Mouse (Mus musculus): Measurements from ENCODE around the gene Cdc25b. TPM values are rescaled to one million over a fixed set of nuclear protein-coding genes. Genes with fewer than 3 reads are reported as not detected.

Gene Cdc25b
- total and polyA plus RNA-seq, 3 experiments, result 4.3 to 12.5 (median 10.3) TPM

DNA sequence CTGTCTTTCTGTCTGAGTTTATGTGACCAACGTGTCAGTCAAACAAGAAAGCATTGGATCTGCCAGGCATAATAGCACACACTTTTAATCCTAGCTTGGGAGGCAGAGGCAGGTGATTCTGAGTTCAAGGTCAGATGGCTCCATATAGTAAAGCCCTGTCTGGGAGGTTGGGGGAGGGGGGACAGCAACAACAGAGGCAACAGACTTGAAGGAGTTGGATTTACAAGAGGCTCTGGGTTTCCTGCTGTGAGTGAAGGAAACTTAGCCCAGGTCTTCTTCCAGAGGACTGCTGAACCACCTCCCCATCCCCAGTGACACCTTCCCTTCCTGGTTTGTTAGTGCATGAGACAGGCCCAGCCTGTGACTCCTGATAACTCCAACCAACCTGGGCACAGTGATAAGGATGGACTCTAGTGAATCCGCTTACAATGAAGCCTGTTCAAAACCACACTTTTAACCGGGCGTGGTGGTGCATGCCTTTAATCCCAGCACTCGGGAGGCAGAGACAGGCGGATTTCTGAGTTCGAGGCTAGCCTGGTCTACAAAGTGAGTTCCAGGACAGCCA is 34.5 kb upstream of the Cdc25b start:
- Histone ChIP-seq H3K36me3 (ENCODE audit: control insufficient read depth, insufficient read depth, low read length) (no peaks in the 10 kb centered on the region), H3K79me2 (replicated peaks; ENCODE audit: control insufficient read depth, insufficient read depth, low read length) (no peaks in the 10 kb centered on the region), H3K27ac (no peak overlapping the region), H3K4me3 (no peak overlapping the region), H3K9ac (ENCODE audit: low read depth, low read length) (no peak overlapping the region), H3K27me3 (ENCODE audit: control insufficient read depth, insufficient read depth, low read length) (no peaks in the 10 kb centered on the region), H3K4me1 (ENCODE audit: control insufficient read depth, insufficient read depth, low read length) (peaks cover 2% of the 10 kb centered on the region; the same call in 1 of the 2 replicates)
- no peak for DNase-seq
- 91% methylated on average over 7 of the region's 7 CpGs for WGBS
- intact Hi-C loops (cut with DNase I), result no loop called here
- TF ChIP-seq EP300 (IDR thresholded peaks at IDR 0.05; ENCODE audit: insufficient read depth, low read depth, low read length), result no peak
- TF ChIP-seq POLR2A (IDR thresholded peaks at IDR 0.05; ENCODE audit: insufficient read depth, low read depth, low read length), result no peak
- no peak for TF ChIP-seq CTCF (IDR thresholded peaks at IDR 0.05)

DNA sequence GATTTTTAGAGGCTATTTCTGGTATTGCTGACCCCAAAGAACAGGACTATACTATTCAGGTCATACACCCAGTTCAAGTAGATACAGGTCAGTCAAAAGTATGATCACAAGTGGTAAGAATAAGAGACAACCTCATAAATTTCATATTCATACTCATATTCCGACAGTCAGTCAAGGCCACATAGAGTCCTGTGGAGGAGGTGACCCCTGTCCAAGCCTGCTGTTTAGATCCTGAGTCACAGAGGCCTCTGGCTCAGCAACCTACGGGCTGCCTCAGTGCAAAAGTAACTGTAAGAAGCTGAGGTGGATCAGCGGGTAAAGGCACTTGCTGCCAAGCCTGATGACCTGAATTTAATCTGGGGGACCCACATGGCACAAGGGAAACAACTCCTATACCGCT is 32.7 kb upstream of the Cdc25b start:
- no peaks in the 10 kb centered on the region for H3K27me3 ChIP-seq (ENCODE audit: control insufficient read depth, insufficient read depth, low read length)
- TF ChIP-seq CTCF (IDR thresholded peaks at IDR 0.05) (no peak), EP300 (IDR thresholded peaks at IDR 0.05; ENCODE audit: insufficient read depth, low read depth, low read length) (no peak), POLR2A (IDR thresholded peaks at IDR 0.05; ENCODE audit: insufficient read depth, low read depth, low read length) (no peak)
- no peaks in the 10 kb centered on the region for H3K79me2 ChIP-seq (replicated peaks; ENCODE audit: control insufficient read depth, insufficient read depth, low read length)
- intact Hi-C loops (cut with DNase I), result no loop called here
- no peak for DNase-seq
- WGBS, result 84% methylated on average over 4 of the region's 4 CpGs
- no peak overlapping the region for H3K9ac ChIP-seq (ENCODE audit: low read depth, low read length)
- no peaks in the 10 kb centered on the region for H3K4me1 ChIP-seq (ENCODE audit: control insufficient read depth, insufficient read depth, low read length)
- no peak overlapping the region for H3K27ac ChIP-seq
- no peak overlapping the region for H3K4me3 ChIP-seq
- no peaks in the 10 kb centered on the region for H3K36me3 ChIP-seq (ENCODE audit: control insufficient read depth, insufficient read depth, low read length)

GRCm38 (mm10) chr2:131156987-131157386 is 29.8 kb upstream of the Cdc25b start:
- WGBS, result 82% methylated on average over 7 of the region's 7 CpGs
- H3K27ac ChIP-seq, result no peak overlapping the region
- H3K4me3 ChIP-seq, result no peak overlapping the region
- H3K9ac ChIP-seq (ENCODE audit: low read depth, low read length), result no peak overlapping the region
- no peaks in the 10 kb centered on the region for H3K36me3 ChIP-seq (ENCODE audit: control insufficient read depth, insufficient read depth, low read length)
- intact Hi-C loops (cut with DNase I), result no loop called here
- no peaks in the 10 kb centered on the region; the same call in 1 of the 2 replicates for H3K4me1 ChIP-seq (ENCODE audit: control insufficient read depth, insufficient read depth, low read length)
- no peak for DNase-seq
- TF ChIP-seq POLR2A (IDR thresholded peaks at IDR 0.05; ENCODE audit: insufficient read depth, low read depth, low read length) (no peak), CTCF (IDR thresholded peaks at IDR 0.05) (no peak), EP300 (IDR thresholded peaks at IDR 0.05; ENCODE audit: insufficient read depth, low read depth, low read length) (no peak)
- H3K79me2 ChIP-seq (replicated peaks; ENCODE audit: control insufficient read depth, insufficient read depth, low read length), result no peaks in the 10 kb centered on the region
- no peaks in the 10 kb centered on the region for H3K27me3 ChIP-seq (ENCODE audit: control insufficient read depth, insufficient read depth, low read length)

DNA sequence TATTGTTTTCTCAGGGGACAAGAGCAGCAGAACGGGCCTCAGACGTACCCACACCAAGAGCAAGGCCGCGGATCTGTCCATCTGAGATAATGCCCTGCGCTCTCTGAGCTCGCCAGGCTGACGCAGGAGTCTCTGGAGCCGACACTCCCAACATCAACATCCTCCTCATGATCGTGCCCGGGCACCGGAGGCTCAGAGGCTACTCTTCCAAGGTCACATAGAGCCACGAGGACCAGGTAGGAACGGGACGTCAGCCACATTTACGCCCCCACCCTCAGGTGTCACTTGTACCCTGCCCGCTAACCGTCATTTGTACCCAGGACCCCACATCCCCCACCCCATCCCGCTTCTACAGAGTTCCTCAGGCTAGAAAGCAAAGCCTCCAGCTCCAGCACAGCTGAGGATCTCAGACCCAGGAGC is 27.2 kb upstream of the Cdc25b start:
- Histone ChIP-seq H3K27me3 (ENCODE audit: control insufficient read depth, insufficient read depth, low read length) (no peaks in the 10 kb centered on the region), H3K4me3 (peak overlapping the region; percentile 81), H3K9ac (ENCODE audit: low read depth, low read length) (peak overlapping the region; percentile 60), H3K4me1 (ENCODE audit: control insufficient read depth, insufficient read depth, low read length) (no peaks in the 10 kb centered on the region; the same call in 1 of the 2 replicates), H3K79me2 (replicated peaks; ENCODE audit: control insufficient read depth, insufficient read depth, low read length) (no peaks in the 10 kb centered on the region), H3K27ac (peak overlapping the region; percentile 62), H3K36me3 (ENCODE audit: control insufficient read depth, insufficient read depth, low read length) (no peaks in the 10 kb centered on the region)
- DNase-seq, result no peak
- under 1% methylated on average over 18 of the region's 18 CpGs for WGBS
- intact Hi-C loops (cut with DNase I), result no loop called here
- TF ChIP-seq EP300 (IDR thresholded peaks at IDR 0.05; ENCODE audit: insufficient read depth, low read depth, low read length) (no peak), CTCF (IDR thresholded peaks at IDR 0.05) (no peak), POLR2A (IDR thresholded peaks at IDR 0.05; ENCODE audit: insufficient read depth, low read depth, low read length) (no peak)

GRCm38 (mm10) chr2:131159938-131160581 is 26.7 kb upstream of the Cdc25b start, which contains the start of gene 1700037H04Rik:
TSS of gene 1700037H04Rik (minus strand) at chr2:131160081.
- TF ChIP-seq EP300 (IDR thresholded peaks at IDR 0.05; ENCODE audit: insufficient read depth, low read depth, low read length), result peak; percentile 77; the same call in 1 of the 2 replicates
- peak; percentile 98 for TF ChIP-seq POLR2A (IDR thresholded peaks at IDR 0.05; ENCODE audit: insufficient read depth, low read depth, low read length)
- no peak for TF ChIP-seq CTCF (IDR thresholded peaks at IDR 0.05)
- no peaks in the 10 kb centered on the region for H3K36me3 ChIP-seq (ENCODE audit: control insufficient read depth, insufficient read depth, low read length)
- peak; percentile 94 to 97 for DNase-seq
- peak within 1 kb of the TSS; percentile 61 for H3K9ac ChIP-seq (ENCODE audit: low read depth, low read length)
- intact Hi-C loops (cut with DNase I), result loop anchor here (1.0 to 5.0 kb wide), 4 partner anchors 11 to 198 kb away; no protein-coding TSS in a partner anchor
- H3K4me1 ChIP-seq (ENCODE audit: control insufficient read depth, insufficient read depth, low read length), result no peaks in the 10 kb centered on the region; the same call in 1 of the 2 replicates
- peak within 1 kb of the TSS; percentile 88 for H3K27ac ChIP-seq
- under 1% methylated on average over 54 of the region's 54 CpGs for WGBS
- no peaks in the 10 kb centered on the region for H3K79me2 ChIP-seq (replicated peaks; ENCODE audit: control insufficient read depth, insufficient read depth, low read length)
- peak within 1 kb of the TSS; percentile 81 for H3K4me3 ChIP-seq
- H3K27me3 ChIP-seq (ENCODE audit: control insufficient read depth, insufficient read depth, low read length), result no peaks in the 10 kb centered on the region

DNA sequence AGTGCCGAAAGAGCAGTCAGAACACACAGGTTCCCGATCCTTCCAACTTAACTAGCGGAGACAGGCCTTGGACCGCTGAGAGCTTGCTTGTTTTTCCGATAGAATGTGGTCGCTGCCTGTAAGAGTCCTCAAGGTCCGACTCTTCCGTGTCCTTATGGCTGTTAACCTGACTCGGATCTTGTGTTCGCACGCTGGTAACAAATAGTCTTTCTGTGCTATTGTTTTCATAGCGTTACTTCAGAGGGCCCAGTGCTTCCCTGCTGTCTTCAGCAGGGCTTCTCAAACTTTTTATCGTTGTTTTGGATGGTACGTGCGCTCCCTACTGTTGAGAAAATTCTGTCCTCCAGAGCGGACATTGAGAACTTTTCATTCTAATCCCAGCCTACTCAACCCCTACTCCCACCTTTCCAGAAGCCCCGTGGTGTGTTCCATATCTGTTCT is 26.1 kb upstream of the Cdc25b start:
- intact Hi-C loops (cut with DNase I), result loop anchor here (1.0 to 5.0 kb wide), 4 partner anchors 11 to 198 kb away; no protein-coding TSS in a partner anchor
- peak in 1 of 2 experiments; percentile 54 for DNase-seq
- under 1% methylated on average over 17 of the region's 17 CpGs for WGBS
- TF ChIP-seq CTCF (IDR thresholded peaks at IDR 0.05) (peak; percentile 68), POLR2A (IDR thresholded peaks at IDR 0.05; ENCODE audit: insufficient read depth, low read depth, low read length) (no peak), EP300 (IDR thresholded peaks at IDR 0.05; ENCODE audit: insufficient read depth, low read depth, low read length) (no peak)
- H3K9ac ChIP-seq (ENCODE audit: low read depth, low read length), result peak overlapping the region; percentile 61
- peak overlapping the region; percentile 88 for H3K27ac ChIP-seq
- H3K36me3 ChIP-seq (ENCODE audit: control insufficient read depth, insufficient read depth, low read length), result no peaks in the 10 kb centered on the region
- no peaks in the 10 kb centered on the region; the same call in 1 of the 2 replicates for H3K4me1 ChIP-seq (ENCODE audit: control insufficient read depth, insufficient read depth, low read length)
- H3K79me2 ChIP-seq (replicated peaks; ENCODE audit: control insufficient read depth, insufficient read depth, low read length), result no peaks in the 10 kb centered on the region
- peak overlapping the region; percentile 81 for H3K4me3 ChIP-seq
- no peaks in the 10 kb centered on the region for H3K27me3 ChIP-seq (ENCODE audit: control insufficient read depth, insufficient read depth, low read length)

All from heart, adult 2 months (tissue).